Mouse (Mus musculus) kidney, postnatal 14 days (tissue): Measurements from ENCODE around the gene Tenm4.
A peak's percentile ranks its signal among the peaks of the same experiment; 100 is the strongest.

Source experiments
- DNase-seq: peaks from one replicate; pipeline ENCODE4 v3.0.0; 2022; ENCODE audit warnings: mixed read lengths

Tenm4 gene

DNA sequence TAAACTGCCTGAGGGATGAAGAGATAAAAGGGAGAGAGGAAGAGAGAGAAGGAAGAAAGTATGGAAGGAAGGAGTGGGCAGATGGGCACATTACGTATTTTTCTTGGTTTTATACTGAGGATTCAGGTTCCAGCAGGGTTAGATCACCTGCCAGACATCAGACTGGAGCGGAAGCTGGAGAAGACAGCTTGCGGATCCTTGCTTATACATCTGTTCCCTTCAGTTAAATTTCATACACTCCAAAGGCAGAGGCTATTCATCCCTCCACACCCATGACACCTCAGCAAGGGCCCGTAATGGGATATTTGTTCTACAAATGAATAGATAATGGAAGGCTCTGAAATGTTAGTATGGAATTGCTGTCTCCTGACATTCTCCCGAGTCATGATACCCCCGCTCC lies 655.6 kb downstream of the Tenm4 start:
- DNase-seq, result no peak

DNA sequence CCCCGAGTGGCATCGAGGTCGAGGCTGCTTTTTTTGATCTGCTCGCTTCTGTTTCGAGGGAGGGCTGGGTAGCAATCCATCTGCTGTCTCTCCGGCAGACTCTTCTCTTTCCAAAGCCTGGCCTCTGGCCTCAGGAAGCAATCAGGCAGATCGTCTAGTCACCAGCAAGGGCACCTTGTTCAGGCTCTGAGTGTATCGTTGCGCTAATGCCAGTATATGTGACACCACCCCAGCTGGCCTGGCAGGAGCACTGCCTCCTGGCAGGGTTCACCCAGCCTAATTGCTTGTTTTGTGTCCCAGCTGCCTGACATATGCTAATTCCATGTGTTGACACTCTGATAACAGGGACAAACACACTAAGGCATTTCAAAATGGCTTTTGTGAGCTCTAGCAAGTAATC lies 661.5 kb downstream of the Tenm4 start:
- peak; percentile 16 for DNase-seq

DNA sequence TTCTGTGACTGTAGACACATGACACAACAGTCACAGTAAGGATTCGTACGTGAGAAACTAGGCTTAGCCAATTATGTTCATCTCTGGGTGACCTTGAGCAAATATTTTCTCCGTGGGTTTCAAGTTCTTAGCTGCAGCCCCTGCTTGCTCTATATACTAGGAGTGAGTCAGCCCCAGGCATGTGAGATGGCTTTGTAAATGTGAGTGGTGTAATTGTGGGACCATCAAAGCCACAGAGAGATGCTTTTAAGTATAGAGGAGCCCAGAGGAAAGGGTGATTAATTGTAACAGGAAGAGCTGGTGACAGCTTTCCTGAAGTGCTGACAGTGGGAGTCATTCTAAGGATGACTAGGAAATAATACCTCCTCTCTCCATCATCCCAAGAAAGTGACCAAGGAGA lies 662.0 kb downstream of the Tenm4 start:
- DNase-seq, result no peak

GRCm38 (mm10) chr7:96834681-96835289 lies 663.7 kb downstream of the Tenm4 start:
- DNase-seq, result peak; percentile 66

- no peak for DNase-seq
These were observed 664.3 kb downstream of the Tenm4 start for GRCm38 (mm10) chr7:96835313-96835712.

DNA sequence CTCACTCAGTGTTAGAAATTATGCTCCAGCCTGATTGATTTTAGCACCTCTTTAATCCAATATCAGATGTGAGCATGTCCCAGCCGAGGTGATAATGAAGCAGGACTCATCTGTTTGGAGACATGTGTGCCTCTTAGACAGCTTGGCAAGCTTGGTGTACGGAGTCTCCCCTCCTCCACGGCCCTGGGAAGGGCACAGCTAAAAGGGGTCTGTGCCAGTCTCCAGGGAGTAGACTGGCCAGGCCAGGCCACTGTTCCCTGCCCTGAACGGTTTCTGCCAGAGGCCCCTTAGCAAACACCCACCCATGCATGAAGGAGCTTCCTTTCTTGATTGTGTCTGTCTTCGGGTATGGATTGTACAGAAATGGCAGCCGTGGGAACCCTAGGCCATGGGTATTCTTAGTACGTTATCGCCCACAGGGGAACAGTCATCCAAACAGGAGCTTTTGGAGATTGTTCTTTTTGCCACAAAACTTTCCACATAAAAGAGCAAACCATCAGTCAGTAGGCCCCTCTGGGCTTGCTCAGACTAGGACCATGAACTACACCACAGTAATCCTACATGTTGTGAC lies 667.3 kb downstream of the Tenm4 start:
- no peak for DNase-seq

DNA sequence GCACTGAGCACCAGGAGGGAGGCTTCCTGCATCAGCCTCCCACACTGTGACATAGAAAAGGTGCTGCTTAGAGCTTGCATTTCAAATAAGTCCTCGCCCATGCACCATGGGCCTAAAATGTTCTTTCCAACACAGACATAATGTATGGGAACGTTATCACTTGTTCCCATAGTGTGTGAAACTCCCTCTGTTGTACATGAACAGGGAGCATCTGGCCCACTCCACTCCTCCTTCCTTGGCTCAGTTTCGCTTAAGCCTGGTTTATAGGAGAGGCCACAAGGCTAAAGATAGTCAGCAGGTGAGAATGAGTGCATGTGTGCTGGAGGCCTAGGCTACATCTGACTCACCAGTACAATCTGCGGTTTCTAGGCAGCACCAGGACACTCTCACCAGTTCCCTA lies 667.9 kb downstream of the Tenm4 start:
- DNase-seq, result no peak

DNA sequence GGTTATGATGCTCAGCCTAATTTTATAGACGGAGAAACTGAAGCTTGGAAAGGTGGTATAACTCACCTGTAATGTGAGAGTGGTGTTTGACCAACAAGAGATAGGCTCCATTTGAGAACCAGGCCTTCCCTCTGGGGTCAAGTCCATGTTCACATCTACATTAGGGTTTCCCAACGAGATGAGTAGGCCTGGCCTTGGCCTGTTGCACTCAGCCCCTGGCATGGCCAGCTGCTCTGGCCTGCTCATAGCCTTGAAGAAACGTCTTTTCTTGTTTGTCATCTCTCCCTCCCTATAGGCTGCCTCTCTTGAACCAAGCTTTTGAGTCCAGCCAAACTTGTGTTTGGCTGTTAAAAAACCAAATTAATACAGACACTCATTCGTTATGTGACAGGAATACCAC lies 668.5 kb downstream of the Tenm4 start:
- DNase-seq, result no peak

GRCm38 (mm10) chr7:96842477-96843255 lies 671.6 kb downstream of the Tenm4 start:
- no peak for DNase-seq

DNA sequence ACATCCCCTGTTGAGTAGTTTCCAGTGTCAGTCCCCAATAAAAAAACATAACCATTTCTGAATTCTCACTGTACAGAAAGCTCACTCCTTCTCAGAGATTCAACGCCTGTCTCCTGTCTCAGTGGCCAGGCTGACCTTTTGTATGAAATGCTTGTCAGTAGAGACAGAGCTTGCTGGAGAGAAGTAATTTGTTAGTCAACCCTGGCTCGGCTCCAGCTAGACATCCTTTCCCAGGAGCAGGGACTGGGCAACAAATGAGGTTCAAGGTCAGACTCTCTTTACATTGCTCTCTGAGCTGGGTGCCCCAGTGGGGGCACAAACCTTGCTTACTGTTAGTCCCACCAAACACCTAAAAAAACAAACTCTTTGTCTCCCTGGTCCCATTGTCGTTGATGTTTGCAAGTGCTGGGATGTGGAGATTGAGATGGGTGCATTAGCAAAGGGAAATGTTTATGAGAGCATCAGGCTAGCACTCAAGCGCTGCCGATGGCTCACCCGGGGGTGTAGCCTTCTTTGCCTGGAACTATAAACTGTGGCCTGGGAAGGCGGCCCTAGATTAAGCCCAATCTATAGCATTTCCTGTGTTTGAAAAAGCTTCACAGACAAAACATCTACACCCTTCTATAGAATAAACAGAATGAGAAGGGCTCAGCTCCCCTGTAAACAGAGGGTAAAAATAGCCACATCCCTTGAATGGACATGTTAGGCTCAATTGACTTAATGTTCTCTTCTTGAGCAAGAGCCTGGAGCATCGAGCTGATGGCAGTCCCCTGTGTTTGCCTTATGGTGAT lies 673.3 kb downstream of the Tenm4 start:
- peak; percentile 31 for DNase-seq

DNA sequence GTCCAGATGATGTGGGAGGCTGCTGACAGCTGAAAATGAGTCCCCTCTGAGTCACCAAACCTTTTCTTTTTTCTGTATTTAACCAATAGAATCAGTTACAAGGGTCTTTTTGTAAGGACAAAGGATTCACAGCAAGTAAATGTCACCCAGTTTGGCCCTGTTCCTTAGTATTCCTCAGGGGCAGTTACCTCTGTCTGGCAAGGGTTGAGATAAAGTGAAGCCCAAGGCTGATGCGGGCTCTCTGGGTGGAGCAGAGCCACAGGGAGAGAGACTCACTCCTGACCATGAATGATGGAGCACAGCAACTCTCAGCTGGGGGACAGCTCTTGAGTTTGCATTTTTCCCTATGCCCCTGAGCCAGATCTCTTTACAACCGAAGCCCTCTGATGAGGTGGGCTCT lies 681.7 kb downstream of the Tenm4 start:
- DNase-seq, result no peak

GRCm38 (mm10) chr7:96855867-96856406 lies 684.9 kb downstream of the Tenm4 start:
- no peak for DNase-seq

DNA sequence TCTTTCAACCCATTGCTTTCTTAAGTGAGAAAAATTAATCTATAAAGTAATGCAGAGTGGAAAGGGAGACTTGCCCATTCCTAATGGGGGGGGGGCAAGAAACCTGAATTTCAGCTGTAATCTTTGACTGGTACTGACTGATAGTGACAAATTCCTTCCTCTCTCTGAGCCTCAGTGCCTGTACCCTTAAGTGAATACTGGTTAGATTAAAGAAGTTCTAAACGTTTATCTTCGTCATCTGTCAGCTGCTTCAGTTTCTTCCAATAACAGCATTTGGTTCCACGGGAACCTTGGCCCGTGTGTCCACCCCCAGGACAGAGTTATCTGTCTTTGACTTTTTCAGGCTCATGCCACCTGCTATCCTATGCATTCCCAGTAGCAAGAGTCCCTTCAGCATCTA lies 685.5 kb downstream of the Tenm4 start:
- no peak for DNase-seq

- DNase-seq, result no peak
These were observed 688.0 kb downstream of the Tenm4 start for GRCm38 (mm10) chr7:96859077-96859476.

DNA sequence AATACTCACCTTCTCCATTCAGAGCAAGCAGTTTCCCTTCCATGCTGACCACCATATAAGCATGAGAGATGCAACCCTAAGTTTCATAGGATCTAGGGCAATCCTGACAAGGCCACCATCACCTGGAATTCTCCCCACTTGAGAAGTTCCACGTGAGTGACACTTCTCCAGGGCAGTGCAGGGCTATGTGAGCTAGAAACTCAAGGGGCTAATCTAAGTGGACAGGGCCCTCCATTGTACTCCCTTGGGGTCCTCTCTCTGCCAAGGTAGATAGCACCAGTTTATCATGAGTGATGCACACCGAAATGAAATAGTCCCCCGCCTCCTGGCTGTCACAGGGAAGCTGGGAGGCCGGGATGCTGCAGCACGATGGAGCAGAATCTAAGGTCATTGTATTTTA lies 688.6 kb downstream of the Tenm4 start:
- DNase-seq, result no peak

DNA sequence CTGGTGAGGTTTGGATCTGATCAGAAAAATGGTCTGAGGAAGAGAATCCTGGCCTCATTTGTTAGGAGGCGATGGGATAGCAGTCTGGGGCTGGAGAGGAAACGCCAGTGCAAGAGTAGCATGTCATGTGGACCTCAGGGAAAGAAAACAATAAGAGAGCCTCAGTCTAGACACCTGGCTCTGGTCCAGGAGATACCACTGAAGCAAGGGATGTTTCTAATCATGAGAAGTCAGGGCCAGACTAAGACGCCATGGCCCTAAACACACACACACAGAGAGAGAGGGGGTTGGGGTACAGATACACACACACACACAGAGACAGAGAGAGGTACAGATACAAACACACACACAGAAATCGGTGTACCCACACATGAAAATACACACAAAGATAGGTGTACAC lies 689.6 kb downstream of the Tenm4 start:
- peak; percentile 45 for DNase-seq

- no peak for DNase-seq
These were observed 694.1 kb downstream of the Tenm4 start for GRCm38 (mm10) chr7:96864894-96865722.

DNA sequence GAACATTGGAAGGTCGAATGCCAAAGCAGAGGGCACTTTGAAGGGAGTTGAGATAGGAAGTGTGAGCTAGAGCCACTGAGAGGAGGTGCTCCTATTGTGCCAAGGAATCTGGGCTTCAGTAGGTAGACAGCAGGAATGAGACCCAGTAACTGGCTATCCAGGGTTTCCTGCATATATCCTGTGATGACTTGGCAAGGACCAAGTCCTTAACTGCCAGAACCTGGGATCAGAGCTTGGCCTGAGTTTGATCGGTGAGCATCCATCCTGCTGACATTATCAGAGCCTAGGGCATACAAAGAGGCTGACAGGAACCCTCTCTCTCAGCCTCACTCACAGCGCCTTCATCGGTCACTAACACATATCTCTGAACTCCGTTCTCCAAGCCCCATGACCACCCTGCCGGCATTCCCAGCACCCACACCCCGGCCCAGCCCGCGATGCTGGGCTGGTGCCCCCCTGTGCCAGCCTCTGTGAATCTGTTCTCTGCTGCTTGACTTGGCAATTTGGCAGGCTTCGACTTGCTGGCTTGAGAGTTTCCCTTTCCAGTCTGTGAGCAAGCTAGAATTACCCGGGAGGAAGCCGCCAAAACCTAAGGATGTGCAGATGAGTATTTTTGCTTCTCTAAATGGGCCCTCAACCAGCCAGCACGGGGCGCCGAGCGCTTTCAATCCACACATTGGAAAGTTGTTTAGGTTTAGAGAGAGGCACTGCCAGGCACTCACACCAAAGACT lies 698.2 kb downstream of the Tenm4 start:
- DNase-seq, result no peak

- no peak for DNase-seq
These were observed 699.4 kb downstream of the Tenm4 start for GRCm38 (mm10) chr7:96870473-96870872.

- DNase-seq, result no peak
These were observed 700.0 kb downstream of the Tenm4 start for GRCm38 (mm10) chr7:96871031-96871430.

- DNase-seq, result no peak
These were observed 707.6 kb downstream of the Tenm4 start for GRCm38 (mm10) chr7:96878511-96879276.
